Comparison of ENCODE assay signal across 29 mouse cellular contexts in the genomic region with DNA sequence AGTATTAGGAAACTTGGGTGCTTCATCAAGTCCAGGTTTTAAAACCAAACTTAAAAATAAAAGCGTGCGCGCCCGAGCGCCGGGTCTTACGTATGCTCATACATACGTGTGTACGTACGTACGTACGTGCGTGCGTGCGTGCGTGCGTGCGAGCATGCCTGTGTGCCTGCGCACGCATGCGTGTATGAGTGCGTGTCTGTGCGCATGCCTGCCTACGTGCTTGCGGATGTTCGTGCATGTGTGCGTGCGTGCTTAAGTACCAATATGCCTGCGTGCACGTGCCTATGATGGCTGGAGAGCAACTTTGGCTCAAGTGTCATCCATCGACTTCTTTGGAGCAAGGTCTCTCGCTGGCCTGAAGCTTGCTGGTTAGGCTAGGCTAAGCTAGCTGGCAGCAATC.
A peak's percentile ranks its signal among the peaks of the same experiment; 100 is the strongest.
DNase-seq lines count a peak whose midpoint lies in the region; ATAC-seq and TF ChIP-seq lines count a peak whose summit lies in the region.
"Had no signal": no experiment of that assay in that cellular context is flagged by ENCODE, and none has a peak within 500 bp of the region (broad histone marks: within the 10 kb centered on the region; RNA-seq: fewer than 3 reads in every experiment).

No protein-coding gene starts in this region.

- H3K27me3 ChIP-seq in forebrain, postnatal 0 days (ENCODE audit: insufficient read depth, low read length) = no peaks in the 10 kb centered on the region
- no peaks in the 10 kb centered on the region for H3K27me3 ChIP-seq in forebrain, embryonic 13.5 days
- no peaks in the 10 kb centered on the region for H3K27me3 ChIP-seq in testis, adult 2 months (ENCODE audit: control insufficient read depth, insufficient read depth, low read length)
- no peaks in the 10 kb centered on the region for H3K27me3 ChIP-seq in midbrain, embryonic 10.5 days (ENCODE audit: low read depth, poor library complexity, severe bottlenecking)
- H3K27me3 ChIP-seq: hindbrain, embryonic 12.5 days; intestine, embryonic 15.5 days; limb, embryonic 15.5 days; liver, embryonic 13.5 days had no signal

- TF ChIP-seq CTCF in forebrain, postnatal 0 days (IDR thresholded peaks at IDR 0.05; ENCODE audit: low read depth) = no peak
- peak; percentile 26; the same call in 1 of the 2 replicates for TF ChIP-seq CTCF in testis, adult 2 months (IDR thresholded peaks at IDR 0.05; ENCODE audit: control insufficient read depth, insufficient read depth, insufficient replicate concordance, low read depth, low read length)

- no peak overlapping the region for H3K9ac ChIP-seq in forebrain, postnatal 0 days
- no peak overlapping the region for H3K9ac ChIP-seq in forebrain, embryonic 13.5 days
- H3K9ac ChIP-seq: hindbrain, embryonic 12.5 days; intestine, embryonic 15.5 days; limb, embryonic 15.5 days; liver, embryonic 13.5 days had no signal

- WGBS in forebrain, postnatal 0 days = 95% methylated on average over 32 of the region's 32 CpGs
- WGBS in forebrain, embryonic 13.5 days = 95% methylated on average over 32 of the region's 32 CpGs
- 96% methylated on average over 32 of the region's 32 CpGs for WGBS in midbrain, embryonic 10.5 days

- no peak overlapping the region for H3K4me2 ChIP-seq in forebrain, postnatal 0 days (ENCODE audit: low read depth)
- no peak overlapping the region for H3K4me2 ChIP-seq in forebrain, embryonic 13.5 days
- H3K4me2 ChIP-seq: heart, embryonic 11.5 days; hindbrain, embryonic 12.5 days; intestine, embryonic 15.5 days; limb, embryonic 15.5 days; liver, embryonic 13.5 days had no signal

- H3K4me3 ChIP-seq in forebrain, postnatal 0 days (ENCODE audit: low read depth, low read length) = no peak overlapping the region
- H3K4me3 ChIP-seq in forebrain, embryonic 13.5 days = no peak overlapping the region
- H3K4me3 ChIP-seq in testis, adult 2 months (ENCODE audit: control insufficient read depth, low read depth, low read length) = peak overlapping the region; percentile 87
- no peak overlapping the region for H3K4me3 ChIP-seq in midbrain, embryonic 10.5 days
- H3K4me3 ChIP-seq: hindbrain, embryonic 12.5 days; intestine, embryonic 15.5 days; limb, embryonic 10.5 days; limb, embryonic 15.5 days; liver, embryonic 13.5 days had no signal

- no peaks in the 10 kb centered on the region for H3K9me3 ChIP-seq in forebrain, postnatal 0 days (ENCODE audit: low read length)
- H3K9me3 ChIP-seq in forebrain, embryonic 13.5 days (replicated peaks) = no peaks in the 10 kb centered on the region
- no peaks in the 10 kb centered on the region; the same call in 1 of the 2 replicates for H3K9me3 ChIP-seq in midbrain, embryonic 10.5 days (replicated peaks)
- H3K9me3 ChIP-seq: hindbrain, embryonic 12.5 days; intestine, embryonic 15.5 days; limb, embryonic 10.5 days; limb, embryonic 15.5 days had no signal

- no peaks in the 10 kb centered on the region for H3K36me3 ChIP-seq in forebrain, postnatal 0 days (ENCODE audit: insufficient read depth)
- no peaks in the 10 kb centered on the region for H3K36me3 ChIP-seq in forebrain, embryonic 13.5 days (ENCODE audit: poor library complexity, severe bottlenecking)
- H3K36me3 ChIP-seq in testis, adult 2 months (ENCODE audit: control insufficient read depth, insufficient read depth, low read length) = no peaks in the 10 kb centered on the region
- H3K36me3 ChIP-seq in midbrain, embryonic 10.5 days = no peaks in the 10 kb centered on the region
- H3K36me3 ChIP-seq: hindbrain, embryonic 12.5 days; intestine, embryonic 15.5 days; limb, embryonic 10.5 days; limb, embryonic 15.5 days; liver, embryonic 13.5 days had no signal

- DNase-seq in forebrain, postnatal 0 days = peak; percentile 9
- DNase-seq in testis, postnatal 10 days (ENCODE audit: low spot score) = no peak
- peak; percentile 87 for DNase-seq in R1 (ENCODE audit: low read depth, low spot score)
- DNase-seq in spleen, adult 12 weeks (ENCODE audit: low spot score) = no peak
- no peak for DNase-seq in midbrain, embryonic 10.5 days (ENCODE audit: low spot score)
- DNase-seq in kidney, postnatal 14 days = no peak
- DNase-seq: adrenal gland, postnatal 14 days; cerebellum, adult 11-12 months; cerebellum, postnatal 25 days; gastrocnemius, postnatal 14 days; heart, postnatal 36 days; kidney, adult 2 months; kidney, postnatal 4 days; liver, embryonic 13.5 days; lung, adult 18-20 months; lung, postnatal 4 days; thymus, adult 18-20 months; thymus, postnatal 25 days had no signal

- TF ChIP-seq POLR2A in testis, adult 2 months (IDR thresholded peaks at IDR 0.05; ENCODE audit: control insufficient read depth, low read depth, low read length) = peak; percentile 90

- no peaks in the 10 kb centered on the region for H3K4me1 ChIP-seq in forebrain, postnatal 0 days (ENCODE audit: insufficient read depth)
- no peaks in the 10 kb centered on the region for H3K4me1 ChIP-seq in forebrain, embryonic 13.5 days
- peaks cover 6% of the 10 kb centered on the region for H3K4me1 ChIP-seq in testis, adult 2 months (ENCODE audit: control insufficient read depth, insufficient read depth, low read length)
- no peaks in the 10 kb centered on the region for H3K4me1 ChIP-seq in midbrain, embryonic 10.5 days
- H3K4me1 ChIP-seq: hindbrain, embryonic 12.5 days; intestine, embryonic 15.5 days; limb, embryonic 10.5 days; limb, embryonic 15.5 days; liver, embryonic 13.5 days had no signal

- ATAC-seq in forebrain, postnatal 0 days = no peak
- no peak for ATAC-seq in forebrain, embryonic 13.5 days
- ATAC-seq: forebrain, embryonic 14.5 days; hindbrain, postnatal 0 days; intestine, embryonic 15.5 days; lung, postnatal 0 days; midbrain, embryonic 16.5 days had no signal

- no peak overlapping the region for H3K27ac ChIP-seq in forebrain, postnatal 0 days (ENCODE audit: low read depth, low read length)
- H3K27ac ChIP-seq in forebrain, embryonic 13.5 days = no peak overlapping the region
- H3K27ac ChIP-seq in testis, adult 2 months (ENCODE audit: control insufficient read depth, insufficient read depth, low read depth, low read length) = no peak overlapping the region; the same call in 1 of the 2 replicates
- H3K27ac ChIP-seq in midbrain, embryonic 10.5 days (replicated peaks) = no peak overlapping the region
- H3K27ac ChIP-seq: hindbrain, embryonic 12.5 days; hindbrain, postnatal 0 days; intestine, embryonic 15.5 days; limb, embryonic 10.5 days; limb, embryonic 15.5 days; liver, embryonic 13.5 days had no signal

Comparison
In these comparisons a context has a peak if more than half of its experiments do, and no peak if none do; other contexts are left out.
1. DNase-seq: peak in forebrain, postnatal 0 days (single experiment) and R1 (single experiment); none in testis, postnatal 10 days (single experiment), spleen, adult 12 weeks (single experiment), midbrain, embryonic 10.5 days (single experiment) and kidney, postnatal 14 days (single experiment).